Mouse (Mus musculus): ENCODE measurements around the gene Thy1.

DNA sequence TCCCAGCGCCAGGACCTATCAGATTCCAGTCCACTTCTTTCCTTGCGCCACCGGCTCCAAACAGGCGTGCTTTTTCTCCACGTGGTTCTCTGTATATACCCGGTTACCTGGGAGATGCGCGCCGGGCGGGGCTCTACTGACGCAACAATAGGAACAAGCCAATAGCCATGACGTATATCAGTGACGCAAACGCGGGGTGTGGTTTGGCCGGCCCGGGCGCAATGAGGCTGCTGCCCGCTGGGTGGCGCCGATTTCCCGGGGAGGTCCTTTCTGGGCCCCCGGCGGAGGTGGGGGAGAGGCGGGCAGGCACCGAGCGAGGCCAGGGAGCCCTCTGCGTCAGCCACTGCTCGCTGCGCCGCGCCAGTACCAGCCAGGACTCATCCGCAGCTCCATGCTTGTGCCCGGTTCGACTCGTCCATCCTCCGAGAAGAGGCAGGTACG is 23.6 kb downstream of the Thy1 start, which contains the start of gene Usp2:
- peak; percentile 96 for TF ChIP-seq CTCF (IDR thresholded peaks at IDR 0.05; ENCODE audit: low read depth)
- peak; percentile 72 for TF ChIP-seq EP300 (optimal IDR thresholded peaks at IDR 0.05)
